Mouse (Mus musculus) E14TG2a.4 (cell line): ENCODE measurements around the gene Ccnd1.
"Not testable (repeated sequence)": the region's sequence is repeated elsewhere in the genome, so short reads cannot be mapped to it uniquely, and the experiment has no call there.

Experiments
- H3K27me3 ChIP-seq: 2 replicates; pipeline ENCODE4 v1.6.1; 2014; ENCODE audit warnings: low read length, control low read depth; ENCODE audit not compliant: insufficient read depth
- H3K36me3 ChIP-seq: 2 replicates; pipeline ENCODE4 v1.6.1; 2014; ENCODE audit warnings: low read length, control low read depth; ENCODE audit not compliant: insufficient read depth
- H3K4me1 ChIP-seq: replicated peaks from 2 replicates; pipeline ENCODE4 v1.6.1; 2014; ENCODE audit warnings: low read depth, low read length, control low read depth
- H3K4me3 ChIP-seq: replicated peaks from 2 replicates; pipeline ENCODE4 v1.5.1; 2014; ENCODE audit warnings: mild to moderate bottlenecking, low read length
- H3K9me3 ChIP-seq: 2 replicates; pipeline ENCODE4 v1.6.1; 2014; ENCODE audit warnings: low read length, control low read depth
- CTCF ChIP-seq: conservative IDR thresholded peaks from 2 replicates; pipeline ENCODE4 v1.5.1; 2014; ENCODE audit warnings: low read length
- NANOG ChIP-seq: IDR thresholded peaks from 2 replicates; pipeline ENCODE4 v1.6.1; 2014; ENCODE audit warnings: borderline replicate concordance, low read length, mixed read lengths
- POU5F1 ChIP-seq: IDR thresholded peaks from 2 replicates; pipeline ENCODE4 v1.6.1; 2014; ENCODE audit warnings: low read length, borderline replicate concordance

Ccnd1 gene

DNA sequence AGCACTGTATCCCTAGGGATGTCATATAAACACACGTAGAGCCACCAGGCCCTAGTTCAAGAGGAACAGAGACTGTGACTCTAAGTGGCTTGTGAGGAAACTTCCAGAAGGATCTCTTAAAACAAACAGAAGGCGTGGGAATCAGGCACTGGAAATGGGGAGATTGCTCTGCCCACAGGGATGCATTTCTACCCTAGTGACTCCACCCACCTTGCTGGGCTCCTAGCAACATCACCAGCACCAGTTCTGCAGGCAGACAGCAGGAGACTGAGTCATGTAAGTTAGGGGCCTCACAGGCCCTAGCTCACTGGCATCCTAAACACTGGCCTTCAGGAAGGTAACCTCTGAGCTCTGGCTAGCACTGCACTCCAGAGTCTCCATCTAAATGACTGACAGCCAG is 47.9 kb downstream of the Ccnd1 start:
- TF ChIP-seq NANOG (no peak), POU5F1 (no peak), CTCF (no peak)
- H3K36me3 ChIP-seq: no peaks in the 10 kb centered on the region
- H3K9me3 ChIP-seq: no peaks in the 10 kb centered on the region
- H3K4me3 ChIP-seq: no peak overlapping the region
- H3K4me1 ChIP-seq: peaks cover 69% of the 10 kb centered on the region
- peaks cover 25% of the 10 kb centered on the region for H3K27me3 ChIP-seq

- TF ChIP-seq CTCF: peak; percentile 31
- not testable (repeated sequence) for H3K9me3 ChIP-seq, H3K4me3 ChIP-seq, H3K36me3 ChIP-seq
- Histone ChIP-seq H3K4me1 (peaks cover 59% of the 10 kb centered on the region), H3K27me3 (peaks cover 13% of the 10 kb centered on the region)
These were observed 49.1 kb downstream of the Ccnd1 start for GRCm38 (mm10) chr7:144890661-144891060.

- Histone ChIP-seq H3K4me3 (peak overlapping the region; percentile 58), H3K36me3 (no peaks in the 10 kb centered on the region), H3K27me3 (0 out of 2 replicates have a peak, but pooled peaks cover 3% of the 10 kb centered on the region), H3K4me1 (peaks cover 45% of the 10 kb centered on the region), H3K9me3 (no peaks in the 10 kb centered on the region)
- TF ChIP-seq NANOG: no peak
- no peak for TF ChIP-seq CTCF
- peak; percentile 95 for TF ChIP-seq POU5F1
These were observed 51.0 kb downstream of the Ccnd1 start for GRCm38 (mm10) chr7:144888564-144889299.

GRCm38 (mm10) chr7:144887672-144888071 is 52.1 kb downstream of the Ccnd1 start:
- H3K27me3 ChIP-seq: 0 out of 2 replicates have a peak, but pooled peaks cover 3% of the 10 kb centered on the region
- no peak overlapping the region for H3K4me3 ChIP-seq
- TF ChIP-seq NANOG: no peak
- peak; percentile 88 for TF ChIP-seq CTCF
- H3K4me1 ChIP-seq: peaks cover 45% of the 10 kb centered on the region
- H3K36me3 ChIP-seq: no peaks in the 10 kb centered on the region
- H3K9me3 ChIP-seq: no peaks in the 10 kb centered on the region

GRCm38 (mm10) chr7:144883106-144883505 is 56.6 kb downstream of the Ccnd1 start:
- TF ChIP-seq POU5F1 (no peak), CTCF (no peak), NANOG (no peak)
- Histone ChIP-seq H3K36me3 (no peaks in the 10 kb centered on the region), H3K9me3 (no peaks in the 10 kb centered on the region), H3K4me1 (peaks cover 15% of the 10 kb centered on the region), H3K27me3 (no peaks in the 10 kb centered on the region; the same call in 1 of the 2 replicates), H3K4me3 (no peak overlapping the region)
